Mouse (Mus musculus): ENCODE results near the gene Egfl7. TPM values are rescaled to one million over a fixed set of nuclear protein-coding genes. Genes with fewer than 3 reads are reported as not detected.
A peak's percentile ranks its signal among the peaks of the same experiment; 100 is the strongest.

The Egfl7 gene
- polyA plus RNA-seq, 1 experiment, result 96.8 TPM

GRCm38 (mm10) chr2:26635489-26636324 is 55.9 kb downstream of the Egfl7 start:
- H3K27me3 ChIP-seq (ENCODE audit: control insufficient read depth, insufficient read depth, low read length), result no peaks in the 10 kb centered on the region
- peaks cover 10% of the 10 kb centered on the region for H3K4me1 ChIP-seq (ENCODE audit: control insufficient read depth, insufficient read depth, insufficient read length, low read length)
- H3K4me3 ChIP-seq (ENCODE audit: low read depth, low read length), result no peak overlapping the region
- peaks cover 32% of the 10 kb centered on the region for H3K36me3 ChIP-seq (ENCODE audit: control insufficient read depth, insufficient read depth, low read length)
- H3K27ac ChIP-seq (ENCODE audit: insufficient read depth, low read depth, low read length), result no peak overlapping the region
- WGBS, result 82% methylated on average over 21 of the region's 21 CpGs
- no peak for TF ChIP-seq CTCF (IDR thresholded peaks at IDR 0.05; ENCODE audit: extremely low read depth, insufficient read length, insufficient replicate concordance, low read depth, low read length)
- TF ChIP-seq POLR2A (IDR thresholded peaks at IDR 0.05; ENCODE audit: low read depth, low read length), result no peak

- peaks cover 10% of the 10 kb centered on the region for H3K4me1 ChIP-seq (ENCODE audit: control insufficient read depth, insufficient read depth, insufficient read length, low read length)
- H3K27ac ChIP-seq (ENCODE audit: insufficient read depth, low read depth, low read length), result no peak overlapping the region
- no peaks in the 10 kb centered on the region for H3K27me3 ChIP-seq (ENCODE audit: control insufficient read depth, insufficient read depth, low read length)
- H3K36me3 ChIP-seq (ENCODE audit: control insufficient read depth, insufficient read depth, low read length), result peaks cover 32% of the 10 kb centered on the region
- TF ChIP-seq CTCF (IDR thresholded peaks at IDR 0.05; ENCODE audit: extremely low read depth, insufficient read length, insufficient replicate concordance, low read depth, low read length) (no peak), POLR2A (IDR thresholded peaks at IDR 0.05; ENCODE audit: low read depth, low read length) (no peak)
- WGBS, result 46% methylated on average over 2 of the region's 2 CpGs
- H3K4me3 ChIP-seq (ENCODE audit: low read depth, low read length), result no peak overlapping the region
Observed at GRCm38 (mm10) chr2:26636325-26636635, 56.5 kb downstream of the Egfl7 start.

- Histone ChIP-seq H3K4me1 (ENCODE audit: control insufficient read depth, insufficient read depth, insufficient read length, low read length) (peaks cover 15% of the 10 kb centered on the region), H3K27ac (ENCODE audit: insufficient read depth, low read depth, low read length) (no peak overlapping the region), H3K27me3 (ENCODE audit: control insufficient read depth, insufficient read depth, low read length) (no peaks in the 10 kb centered on the region), H3K36me3 (ENCODE audit: control insufficient read depth, insufficient read depth, low read length) (peaks cover 32% of the 10 kb centered on the region), H3K4me3 (ENCODE audit: low read depth, low read length) (no peak overlapping the region)
- WGBS, result 84% methylated on average over 4 of the region's 4 CpGs
- no peak for TF ChIP-seq CTCF (IDR thresholded peaks at IDR 0.05; ENCODE audit: extremely low read depth, insufficient read length, insufficient replicate concordance, low read depth, low read length)
- TF ChIP-seq POLR2A (IDR thresholded peaks at IDR 0.05; ENCODE audit: low read depth, low read length), result no peak
Observed at GRCm38 (mm10) chr2:26637316-26637932, 57.6 kb downstream of the Egfl7 start.

GRCm38 (mm10) chr2:26638039-26638438 is 58.2 kb downstream of the Egfl7 start:
- no peak overlapping the region for H3K4me3 ChIP-seq (ENCODE audit: low read depth, low read length)
- peaks cover 17% of the 10 kb centered on the region for H3K4me1 ChIP-seq (ENCODE audit: control insufficient read depth, insufficient read depth, insufficient read length, low read length)
- TF ChIP-seq CTCF (IDR thresholded peaks at IDR 0.05; ENCODE audit: extremely low read depth, insufficient read length, insufficient replicate concordance, low read depth, low read length) (no peak), POLR2A (IDR thresholded peaks at IDR 0.05; ENCODE audit: low read depth, low read length) (no peak)
- WGBS, result 62% methylated on average over 5 of the region's 5 CpGs
- peaks cover 32% of the 10 kb centered on the region for H3K36me3 ChIP-seq (ENCODE audit: control insufficient read depth, insufficient read depth, low read length)
- H3K27ac ChIP-seq (ENCODE audit: insufficient read depth, low read depth, low read length), result no peak overlapping the region
- no peaks in the 10 kb centered on the region for H3K27me3 ChIP-seq (ENCODE audit: control insufficient read depth, insufficient read depth, low read length)

GRCm38 (mm10) chr2:26638572-26638971 is 58.8 kb downstream of the Egfl7 start:
- Histone ChIP-seq H3K27ac (ENCODE audit: insufficient read depth, low read depth, low read length) (no peak overlapping the region), H3K4me1 (ENCODE audit: control insufficient read depth, insufficient read depth, insufficient read length, low read length) (peaks cover 17% of the 10 kb centered on the region), H3K27me3 (ENCODE audit: control insufficient read depth, insufficient read depth, low read length) (no peaks in the 10 kb centered on the region), H3K36me3 (ENCODE audit: control insufficient read depth, insufficient read depth, low read length) (peaks cover 32% of the 10 kb centered on the region), H3K4me3 (ENCODE audit: low read depth, low read length) (peak overlapping the region; percentile 26)
- TF ChIP-seq POLR2A (IDR thresholded peaks at IDR 0.05; ENCODE audit: low read depth, low read length), result no peak
- no peak for TF ChIP-seq CTCF (IDR thresholded peaks at IDR 0.05; ENCODE audit: extremely low read depth, insufficient read length, insufficient replicate concordance, low read depth, low read length)
- 46% methylated on average over 5 of the region's 5 CpGs for WGBS

GRCm38 (mm10) chr2:26639083-26639482 is 59.3 kb downstream of the Egfl7 start:
- WGBS, result 5% methylated on average over 8 of the region's 8 CpGs
- peak overlapping the region; percentile 81 for H3K4me3 ChIP-seq (ENCODE audit: low read depth, low read length)
- no peaks in the 10 kb centered on the region for H3K27me3 ChIP-seq (ENCODE audit: control insufficient read depth, insufficient read depth, low read length)
- TF ChIP-seq CTCF (IDR thresholded peaks at IDR 0.05; ENCODE audit: extremely low read depth, insufficient read length, insufficient replicate concordance, low read depth, low read length) (peak; percentile 60; the same call in 1 of the 2 replicates), POLR2A (IDR thresholded peaks at IDR 0.05; ENCODE audit: low read depth, low read length) (no peak)
- peaks cover 18% of the 10 kb centered on the region for H3K4me1 ChIP-seq (ENCODE audit: control insufficient read depth, insufficient read depth, insufficient read length, low read length)
- peaks cover 32% of the 10 kb centered on the region for H3K36me3 ChIP-seq (ENCODE audit: control insufficient read depth, insufficient read depth, low read length)
- no peak overlapping the region for H3K27ac ChIP-seq (ENCODE audit: insufficient read depth, low read depth, low read length)

Measured in small intestine, adult 2 months (tissue).